Mouse (Mus musculus): ENCODE measurements around the gene Asl. TPM values are rescaled to one million over a fixed set of nuclear protein-coding genes. Genes with fewer than 3 reads are reported as not detected.

Asl gene
- polyA plus RNA-seq, 1 experiment: not detected

DNA sequence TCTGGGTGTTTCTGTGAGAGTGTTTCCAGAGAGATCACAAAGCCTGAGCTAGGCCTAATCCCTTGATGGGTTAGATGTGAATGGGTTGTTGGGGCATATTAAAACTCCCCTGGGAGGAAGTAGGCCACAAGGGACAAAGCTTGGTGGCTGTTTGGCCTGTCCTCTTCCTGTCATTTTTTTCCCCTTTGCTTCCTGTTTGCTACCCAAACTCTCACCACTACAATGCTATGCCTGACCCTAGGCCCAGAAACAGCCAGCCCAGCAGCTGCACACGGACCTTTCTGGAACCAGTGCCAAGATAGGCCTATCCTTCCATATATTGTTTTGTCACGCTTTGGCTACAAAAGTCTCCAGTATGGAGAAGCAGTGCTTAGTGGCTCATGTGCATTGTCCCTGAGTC is 33.0 kb upstream of the Asl start:
- no peak overlapping the region for H3K27ac ChIP-seq (ENCODE audit: insufficient read depth, low read depth, low read length)
- no peaks in the 10 kb centered on the region for H3K4me1 ChIP-seq (ENCODE audit: control insufficient read depth, insufficient read depth, low read length)
- no peak for TF ChIP-seq CTCF (IDR thresholded peaks at IDR 0.05; ENCODE audit: insufficient read depth, low read depth, low read length)
- no peak for TF ChIP-seq POLR2A (IDR thresholded peaks at IDR 0.05; ENCODE audit: insufficient read depth, low read depth, low read length)
- no peak overlapping the region for H3K4me3 ChIP-seq (ENCODE audit: insufficient read depth, low read depth, low read length)
- 69% methylated on average over 2 of the region's 2 CpGs for WGBS

DNA sequence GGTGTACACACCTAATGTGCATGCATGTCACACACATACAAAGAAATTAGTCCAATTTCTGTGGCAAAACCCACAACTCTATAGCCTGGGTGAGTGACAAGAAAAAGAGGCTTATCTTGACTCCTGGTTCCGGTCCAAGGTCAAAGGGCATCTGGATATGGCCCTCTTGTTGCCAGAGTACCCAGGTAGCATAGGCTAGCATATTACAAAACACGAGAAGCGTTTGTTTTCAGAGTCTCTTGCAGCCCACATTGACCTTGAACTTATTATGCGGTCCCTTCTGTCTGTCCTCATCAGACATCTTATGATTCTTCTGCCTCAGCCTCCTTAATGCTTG is 31.2 kb upstream of the Asl start:
- no peaks in the 10 kb centered on the region for H3K4me1 ChIP-seq (ENCODE audit: control insufficient read depth, insufficient read depth, low read length)
- H3K4me3 ChIP-seq (ENCODE audit: insufficient read depth, low read depth, low read length): no peak overlapping the region
- no peak overlapping the region for H3K27ac ChIP-seq (ENCODE audit: insufficient read depth, low read depth, low read length)
- WGBS: 93% methylated on average over 4 of the region's 4 CpGs
- TF ChIP-seq CTCF (IDR thresholded peaks at IDR 0.05; ENCODE audit: insufficient read depth, low read depth, low read length) (no peak), POLR2A (IDR thresholded peaks at IDR 0.05; ENCODE audit: insufficient read depth, low read depth, low read length) (no peak)

DNA sequence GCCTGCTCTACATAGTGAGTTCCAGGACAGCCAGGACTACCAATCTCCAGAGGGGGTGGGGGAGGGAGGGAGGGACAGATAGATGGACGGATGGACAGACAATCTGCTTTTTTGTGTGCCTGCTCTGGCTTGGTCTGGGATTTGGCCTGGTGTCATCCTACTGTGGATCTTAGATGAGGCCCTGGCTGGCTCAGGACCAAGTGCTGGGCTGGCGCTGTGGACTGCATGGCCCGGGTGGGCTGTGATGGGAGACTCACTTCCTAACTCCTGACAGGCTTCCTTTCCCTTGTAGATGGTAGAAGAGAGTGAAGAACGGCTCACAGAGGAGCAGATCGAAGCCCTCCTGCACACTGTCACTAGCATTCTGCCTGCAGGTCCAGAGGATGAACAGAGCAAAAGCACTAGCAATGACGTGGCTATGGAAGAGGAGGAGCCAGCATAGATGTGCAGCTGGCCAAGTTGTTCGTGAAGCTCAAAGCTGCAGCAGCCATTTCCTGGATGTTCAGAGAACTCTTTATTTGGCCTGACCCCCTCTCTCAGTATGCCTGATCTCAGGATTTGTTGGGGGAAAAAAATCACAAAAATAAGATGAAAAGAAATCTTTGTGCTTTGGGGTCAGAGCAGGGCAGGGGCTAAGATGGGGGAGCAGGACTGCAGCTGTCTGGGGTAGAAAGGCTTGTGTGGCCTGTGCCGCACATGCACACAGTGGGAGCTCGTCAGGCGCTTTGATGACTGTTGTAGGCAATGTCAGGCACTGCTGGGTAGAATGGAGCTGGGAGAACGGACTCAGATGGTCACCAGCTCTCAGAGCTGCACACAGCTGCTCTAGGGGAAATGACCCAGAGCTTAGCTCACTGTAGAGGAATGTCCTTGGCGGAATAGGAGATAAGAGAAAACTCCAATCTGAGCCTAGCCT is 30.6 kb upstream of the Asl start:
- Histone ChIP-seq H3K4me3 (ENCODE audit: insufficient read depth, low read depth, low read length) (no peak overlapping the region), H3K4me1 (ENCODE audit: control insufficient read depth, insufficient read depth, low read length) (no peaks in the 10 kb centered on the region), H3K27ac (ENCODE audit: insufficient read depth, low read depth, low read length) (no peak overlapping the region)
- 67% methylated on average over 12 of the region's 12 CpGs for WGBS
- TF ChIP-seq CTCF (IDR thresholded peaks at IDR 0.05; ENCODE audit: insufficient read depth, low read depth, low read length): no peak
- no peak for TF ChIP-seq POLR2A (IDR thresholded peaks at IDR 0.05; ENCODE audit: insufficient read depth, low read depth, low read length)

- Histone ChIP-seq H3K4me1 (ENCODE audit: control insufficient read depth, insufficient read depth, low read length) (peaks cover 4% of the 10 kb centered on the region), H3K4me3 (ENCODE audit: insufficient read depth, low read depth, low read length) (no peak overlapping the region), H3K27ac (ENCODE audit: insufficient read depth, low read depth, low read length) (no peak overlapping the region)
- WGBS: 90% methylated on average over 2 of the region's 2 CpGs
- no peak for TF ChIP-seq POLR2A (IDR thresholded peaks at IDR 0.05; ENCODE audit: insufficient read depth, low read depth, low read length)
- TF ChIP-seq CTCF (IDR thresholded peaks at IDR 0.05; ENCODE audit: insufficient read depth, low read depth, low read length): no peak
Measured at GRCm38 (mm10) chr5:130056303-130056702, 27.3 kb upstream of the Asl start.

DNA sequence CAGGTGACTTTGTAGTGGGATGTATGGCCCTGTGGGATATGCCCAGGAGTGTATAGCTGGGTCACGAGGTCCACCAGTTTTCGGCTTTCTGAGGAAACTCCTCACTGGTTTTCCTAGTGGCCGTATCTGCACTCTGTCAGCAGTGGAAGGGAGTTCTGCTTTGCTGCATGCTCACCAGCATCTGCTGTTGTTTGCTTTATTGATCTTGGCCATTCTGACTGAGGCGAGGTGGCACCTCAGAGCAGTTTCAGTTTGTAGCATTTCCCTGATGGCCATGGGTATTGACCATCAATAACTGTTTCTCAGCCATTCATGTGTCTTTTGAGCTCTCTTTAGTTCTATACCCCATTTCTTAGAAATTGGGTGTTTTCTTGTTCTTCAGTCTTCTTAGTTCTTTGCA is 26.6 kb upstream of the Asl start:
- TF ChIP-seq POLR2A (IDR thresholded peaks at IDR 0.05; ENCODE audit: insufficient read depth, low read depth, low read length) (no peak), CTCF (IDR thresholded peaks at IDR 0.05; ENCODE audit: insufficient read depth, low read depth, low read length) (no peak)
- peaks cover 4% of the 10 kb centered on the region for H3K4me1 ChIP-seq (ENCODE audit: control insufficient read depth, insufficient read depth, low read length)
- no peak overlapping the region for H3K4me3 ChIP-seq (ENCODE audit: insufficient read depth, low read depth, low read length)
- WGBS: 96% methylated on average over 4 of the region's 4 CpGs
- H3K27ac ChIP-seq (ENCODE audit: insufficient read depth, low read depth, low read length): no peak overlapping the region

DNA sequence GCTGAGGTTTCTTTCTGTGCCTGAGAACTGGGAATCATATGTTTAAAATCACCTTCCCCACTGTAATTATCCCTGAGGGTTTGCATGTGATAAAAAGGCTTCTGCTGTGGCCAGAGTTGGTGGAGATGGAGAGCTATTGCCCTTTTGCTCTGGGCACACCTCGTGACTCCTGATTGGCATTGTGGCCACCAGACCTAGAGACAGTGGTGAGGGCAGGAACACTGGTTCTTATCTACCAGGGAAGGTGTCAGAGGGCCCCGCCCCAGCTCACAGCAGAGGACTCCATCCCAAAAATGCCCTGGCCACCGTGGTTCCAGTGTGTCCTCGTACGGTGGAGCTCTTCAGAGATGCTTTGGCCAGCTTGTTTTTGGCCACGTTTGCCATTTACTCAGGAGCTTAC is 23.9 kb upstream of the Asl start:
- Histone ChIP-seq H3K4me3 (ENCODE audit: insufficient read depth, low read depth, low read length) (no peak overlapping the region), H3K4me1 (ENCODE audit: control insufficient read depth, insufficient read depth, low read length) (peaks cover 15% of the 10 kb centered on the region), H3K27ac (ENCODE audit: insufficient read depth, low read depth, low read length) (no peak overlapping the region)
- TF ChIP-seq POLR2A (IDR thresholded peaks at IDR 0.05; ENCODE audit: insufficient read depth, low read depth, low read length) (no peak), CTCF (IDR thresholded peaks at IDR 0.05; ENCODE audit: insufficient read depth, low read depth, low read length) (no peak)
- 81% methylated on average over 6 of the region's 6 CpGs for WGBS

DNA sequence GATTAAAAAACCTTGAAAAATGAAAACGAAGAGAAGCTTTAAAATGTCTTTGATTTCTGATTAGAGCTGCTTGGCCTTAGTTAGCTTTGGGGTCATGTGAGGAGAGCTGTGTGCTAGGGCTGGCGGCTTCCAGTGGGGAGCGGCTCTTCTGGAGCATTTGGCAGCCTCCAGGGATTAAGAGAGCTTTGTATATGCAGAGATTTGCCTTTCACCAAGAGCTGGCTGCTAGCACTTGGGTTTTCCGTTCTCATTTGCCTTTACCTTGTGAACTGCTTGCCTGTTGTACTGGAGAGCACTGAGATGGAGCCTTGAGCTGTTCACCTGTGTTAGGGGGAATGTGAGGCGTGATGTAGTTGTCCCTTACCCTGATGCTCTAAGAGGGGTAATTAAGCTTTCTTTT is 23.5 kb upstream of the Asl start:
- Histone ChIP-seq H3K4me1 (ENCODE audit: control insufficient read depth, insufficient read depth, low read length) (peaks cover 15% of the 10 kb centered on the region), H3K27ac (ENCODE audit: insufficient read depth, low read depth, low read length) (no peak overlapping the region), H3K4me3 (ENCODE audit: insufficient read depth, low read depth, low read length) (no peak overlapping the region)
- TF ChIP-seq CTCF (IDR thresholded peaks at IDR 0.05; ENCODE audit: insufficient read depth, low read depth, low read length) (no peak), POLR2A (IDR thresholded peaks at IDR 0.05; ENCODE audit: insufficient read depth, low read depth, low read length) (no peak)
- whole genome bisulfite sequencing: 17% methylated on average over 5 of the region's 5 CpGs

GRCm38 (mm10) chr5:130051073-130051860 is 22.2 kb upstream of the Asl start:
- 87% methylated on average over 15 of the region's 15 CpGs for WGBS
- Histone ChIP-seq H3K27ac (ENCODE audit: insufficient read depth, low read depth, low read length) (no peak overlapping the region), H3K4me3 (ENCODE audit: insufficient read depth, low read depth, low read length) (no peak overlapping the region), H3K4me1 (ENCODE audit: control insufficient read depth, insufficient read depth, low read length) (peaks cover 15% of the 10 kb centered on the region)
- TF ChIP-seq POLR2A (IDR thresholded peaks at IDR 0.05; ENCODE audit: insufficient read depth, low read depth, low read length) (no peak), CTCF (IDR thresholded peaks at IDR 0.05; ENCODE audit: insufficient read depth, low read depth, low read length) (no peak)

GRCm38 (mm10) chr5:130050416-130050815 is 21.4 kb upstream of the Asl start:
- WGBS: 77% methylated on average over 6 of the region's 6 CpGs
- TF ChIP-seq CTCF (IDR thresholded peaks at IDR 0.05; ENCODE audit: insufficient read depth, low read depth, low read length) (no peak), POLR2A (IDR thresholded peaks at IDR 0.05; ENCODE audit: insufficient read depth, low read depth, low read length) (no peak)
- Histone ChIP-seq H3K4me3 (ENCODE audit: insufficient read depth, low read depth, low read length) (no peak overlapping the region), H3K27ac (ENCODE audit: insufficient read depth, low read depth, low read length) (no peak overlapping the region), H3K4me1 (ENCODE audit: control insufficient read depth, insufficient read depth, low read length) (peaks cover 15% of the 10 kb centered on the region)

Measured in olfactory bulb, adult 2 months (tissue).